ENCODE assay signal across 12 mouse cellular contexts in the genomic region with DNA sequence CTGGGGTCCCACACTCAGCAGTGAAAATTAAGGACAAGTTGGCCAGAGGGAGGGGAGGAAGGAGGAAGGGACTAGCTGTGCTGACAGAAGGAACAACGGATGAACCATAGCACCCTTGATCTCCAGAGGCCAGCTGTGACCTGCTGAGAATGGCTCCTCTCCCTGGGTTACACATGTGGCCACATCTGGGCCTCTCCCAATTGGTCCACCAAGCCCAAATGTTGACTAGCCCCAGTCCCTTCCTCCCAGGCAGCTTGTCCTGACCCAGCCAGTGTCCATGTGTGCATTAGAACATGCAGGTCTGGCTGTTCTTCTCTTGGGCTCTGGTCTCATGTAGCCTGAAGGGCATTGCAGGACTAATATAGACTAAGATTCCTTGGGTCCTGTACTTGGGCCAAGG.
"Had no signal": no experiment of that assay in that cellular context is flagged by ENCODE, and none has a peak within 500 bp of the region (broad histone marks: within the 10 kb centered on the region; RNA-seq: fewer than 3 reads in every experiment).

No protein-coding gene starts in this region.

- DNase-seq: left cerebral cortex, postnatal 4 days; liver; liver, embryonic 13.5 days; liver, postnatal 0 days; lung, adult 18-20 months; lung, adult 2 months; lung, embryonic 14.5 days; lung, postnatal 10 days; lung, postnatal 14 days; lung, postnatal 36 days; lung, postnatal 4 days; midbrain, embryonic 14.5 days had no signal
